8 mouse cellular contexts compared by ENCODE assay signal in the genomic region with DNA sequence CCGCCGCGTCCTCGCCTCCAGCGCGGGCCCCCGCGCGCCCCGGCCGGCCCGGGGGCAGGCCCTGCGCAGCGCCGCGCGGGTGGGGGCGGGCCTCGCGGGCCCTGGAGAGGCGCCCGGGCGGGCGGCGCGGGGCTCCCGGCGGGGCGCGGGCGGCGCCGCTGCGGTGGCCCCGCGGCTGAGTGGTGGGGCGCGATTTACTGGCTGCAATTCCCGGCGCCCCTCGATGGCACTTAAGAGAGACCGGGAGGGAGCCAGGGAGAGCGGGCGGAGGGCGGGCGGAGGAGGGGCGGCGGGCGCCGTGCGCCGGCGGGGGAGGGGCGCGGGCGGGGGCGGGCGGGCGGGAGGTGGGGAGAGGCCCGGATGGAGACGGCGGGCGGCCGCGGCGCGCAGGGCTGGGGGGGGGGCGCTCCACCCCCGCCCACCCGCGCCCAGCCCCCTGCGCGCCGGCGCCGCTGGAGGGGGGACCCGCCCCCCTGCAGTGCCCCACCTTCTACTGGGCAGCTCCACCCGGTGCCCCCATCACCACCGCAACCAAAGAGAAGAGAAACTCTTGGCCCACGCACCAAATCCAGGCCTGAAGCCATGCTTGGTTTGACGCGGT. TPM values are rescaled to one million over a fixed set of nuclear protein-coding genes. Genes with fewer than 3 reads are reported as not detected.
DNase-seq lines count a peak whose midpoint lies in the region; ATAC-seq and TF ChIP-seq lines count a peak whose summit lies in the region.

No protein-coding gene starts in this region.

- H3K27me3 ChIP-seq in embryonic facial prominence, embryonic 11.5 days (ENCODE audit: control insufficient read depth, insufficient read depth, low read length), result peaks cover 15% of the 10 kb centered on the region
- peaks cover 72% of the 10 kb centered on the region for H3K27me3 ChIP-seq in hindbrain, embryonic 11.5 days (ENCODE audit: control insufficient read depth, insufficient read depth, low read length)
- H3K27me3 ChIP-seq in midbrain, embryonic 12.5 days, result peaks cover 87% of the 10 kb centered on the region

- H3K9me3 ChIP-seq in embryonic facial prominence, embryonic 11.5 days (replicated peaks; ENCODE audit: control insufficient read depth, low read length), result no peaks in the 10 kb centered on the region
- no peaks in the 10 kb centered on the region for H3K9me3 ChIP-seq in hindbrain, embryonic 11.5 days (ENCODE audit: control insufficient read depth, low read length)
- H3K9me3 ChIP-seq in midbrain, embryonic 12.5 days, result no peaks in the 10 kb centered on the region

- H3K36me3 ChIP-seq in embryonic facial prominence, embryonic 11.5 days (replicated peaks; ENCODE audit: control insufficient read depth, insufficient read depth, low read depth, low read length), result no peaks in the 10 kb centered on the region
- no peaks in the 10 kb centered on the region for H3K36me3 ChIP-seq in hindbrain, embryonic 11.5 days (ENCODE audit: control insufficient read depth, insufficient read depth, low read length)
- H3K36me3 ChIP-seq in midbrain, embryonic 12.5 days, result no peaks in the 10 kb centered on the region

- intact Hi-C loops in left cerebral cortex, adult 2 months (cut with DNase I), result no loop called here
- intact Hi-C loops in left cerebral cortex, postnatal 4 days (cut with DNase I), result no loop called here
- intact Hi-C loops in left cerebral cortex, postnatal 14 days (cut with DNase I), result loop anchor here (10.0 kb wide), 1 partner anchor 71 kb away; a partner anchor contains a TSS

- H3K4me3 ChIP-seq in left cerebral cortex, adult 2 months, result peak overlapping the region; percentile 30
- H3K4me3 ChIP-seq in embryonic facial prominence, embryonic 11.5 days (ENCODE audit: low read depth, low read length), result peak overlapping the region; percentile 60
- peak overlapping the region; percentile 41 for H3K4me3 ChIP-seq in hindbrain, embryonic 11.5 days (ENCODE audit: low read depth, low read length)
- H3K4me3 ChIP-seq in midbrain, embryonic 12.5 days, result peak overlapping the region; percentile 59

- peak overlapping the region; percentile 77 for H3K9ac ChIP-seq in embryonic facial prominence, embryonic 11.5 days (replicated peaks; ENCODE audit: low read length)
- H3K9ac ChIP-seq in hindbrain, embryonic 11.5 days (ENCODE audit: low read depth, low read length), result peak overlapping the region; percentile 45; the same call in 1 of the 2 replicates
- peak overlapping the region; percentile 59 for H3K9ac ChIP-seq in midbrain, embryonic 12.5 days (replicated peaks)

- no peak for ATAC-seq in embryonic facial prominence, embryonic 11.5 days (replicated peaks; ENCODE audit: insufficient number of reproducible peaks, low FRiP score, low TSS enrichment, low read depth)
- ATAC-seq in hindbrain, embryonic 11.5 days (ENCODE audit: low FRiP score), result no peak
- ATAC-seq in midbrain, embryonic 12.5 days (ENCODE audit: low FRiP score, low read depth), result no peak
- no peak for ATAC-seq in monocyte, adult 5-6 weeks (replicated peaks; ENCODE audit: insufficient number of reproducible peaks, low FRiP score, low TSS enrichment, poor library complexity, severe bottlenecking)

- TF ChIP-seq CTCF in left cerebral cortex, adult 2 months (IDR thresholded peaks at IDR 0.05), result no peak

- H3K4me1 ChIP-seq in embryonic facial prominence, embryonic 11.5 days (ENCODE audit: control insufficient read depth, insufficient read depth, low read length), result peaks cover 33% of the 10 kb centered on the region
- H3K4me1 ChIP-seq in hindbrain, embryonic 11.5 days (replicated peaks; ENCODE audit: control insufficient read depth, insufficient read depth, low read length), result peaks cover 32% of the 10 kb centered on the region
- peaks cover 74% of the 10 kb centered on the region for H3K4me1 ChIP-seq in midbrain, embryonic 12.5 days

- H3K4me2 ChIP-seq in embryonic facial prominence, embryonic 11.5 days (ENCODE audit: low read depth, low read length), result peak overlapping the region; percentile 83
- H3K4me2 ChIP-seq in hindbrain, embryonic 11.5 days (replicated peaks; ENCODE audit: low read depth, low read length), result peak overlapping the region; percentile 47
- H3K4me2 ChIP-seq in midbrain, embryonic 12.5 days (replicated peaks), result peak overlapping the region; percentile 60

- no peak for DNase-seq in left cerebral cortex, adult 2 months (ENCODE audit: extremely low spot score in 1 of 2, low spot score in 2 of 2)
- DNase-seq in left cerebral cortex, postnatal 4 days, result no peak
- DNase-seq in embryonic facial prominence, embryonic 11.5 days (ENCODE audit: low spot score), result peak; percentile 55
- DNase-seq in hindbrain, embryonic 11.5 days (ENCODE audit: low spot score), result no peak
- DNase-seq in left cerebral cortex, postnatal 14 days (ENCODE audit: low spot score in 2 of 2), result no peak
- DNase-seq in left cerebral cortex, adult 18-20 months (ENCODE audit: low spot score in 2 of 2), result no peak

- peak overlapping the region; percentile 77 for H3K27ac ChIP-seq in left cerebral cortex, adult 2 months
- peak overlapping the region; percentile 59; the same call in 1 of the 2 replicates for H3K27ac ChIP-seq in embryonic facial prominence, embryonic 11.5 days (replicated peaks; ENCODE audit: low read depth, low read length)
- H3K27ac ChIP-seq in hindbrain, embryonic 11.5 days (ENCODE audit: low read depth, low read length), result peak overlapping the region; percentile 24; the same call in 1 of the 2 replicates
- H3K27ac ChIP-seq in midbrain, embryonic 12.5 days (replicated peaks), result peak overlapping the region; percentile 60

- 2% methylated on average over 17 of the region's 82 CpGs for WGBS in embryonic facial prominence, embryonic 11.5 days
- 1% methylated on average over 28 of the region's 82 CpGs for WGBS in hindbrain, embryonic 11.5 days
- 4% methylated on average over 13 of the region's 82 CpGs for WGBS in midbrain, embryonic 12.5 days

RNA-seq across cellular contexts. Expression of a gene that starts 24.0 kb away (rescaled TPM):
- total RNA-seq in left cerebral cortex, adult 2 months (2021), result 100 to 1,000 TPM; 231 to 245 TPM
- 100 to 1,000 TPM; 142 to 145 TPM for total RNA-seq in left cerebral cortex, postnatal 4 days (2021)
- 13.6 and 15.1 TPM in 2 replicates for polyA plus RNA-seq in embryonic facial prominence, embryonic 11.5 days (2014; fragmentation: Nextera tagmentation; extraction: Ambion mirVana)
- 12.6 and 14.8 TPM in 2 replicates for polyA plus RNA-seq in hindbrain, embryonic 11.5 days (2014; fragmentation: Nextera tagmentation; extraction: Ambion mirVana)
- polyA plus RNA-seq in midbrain, embryonic 12.5 days (2016; fragmentation: Nextera tagmentation; extraction: Ambion mirVana), result 13.7 TPM in 2 replicates
- 100 to 1,000 TPM; 127 to 151 TPM for total RNA-seq in left cerebral cortex, postnatal 14 days (2021)
- total RNA-seq in monocyte, adult 5-6 weeks (2017), result 77.4 to 104 TPM (median 81.3 TPM) in 3 replicates
- 100 to 1,000 TPM; 233 to 245 TPM for total RNA-seq in left cerebral cortex, adult 18-20 months (2021)

Comparison
In these comparisons a context has a peak if more than half of its experiments do, and no peak if none do; other contexts are left out.
1. H3K27ac ChIP-seq: peak in every context shown above with its lines; median percentile 77 in left cerebral cortex, adult 2 months; 60 in midbrain, embryonic 12.5 days; 59 in embryonic facial prominence, embryonic 11.5 days; 24 in hindbrain, embryonic 11.5 days.